Mouse (Mus musculus): ENCODE measurements around the gene Zxdc.
A peak's percentile ranks its signal among the peaks of the same experiment; 100 is the strongest.

Gene Zxdc

GRCm38 (mm10) chr6:90368976-90369724 lies at the start of gene Zxdc:
Zxdc (plus strand) TSS chr6:90369492.
- peak; percentile 100 for DNase-seq

- DNase-seq, result no peak
Observed at GRCm38 (mm10) chr6:90320429-90320828, 48.9 kb upstream of the Zxdc start.

GRCm38 (mm10) chr6:90321811-90322210 lies 47.5 kb upstream of the Zxdc start:
- no peak for DNase-seq

- DNase-seq, result no peak
Observed at GRCm38 (mm10) chr6:90324026-90324425, 45.3 kb upstream of the Zxdc start.

- DNase-seq, result no peak
Observed at GRCm38 (mm10) chr6:90324463-90324862, 44.8 kb upstream of the Zxdc start.

GRCm38 (mm10) chr6:90324991-90325390 lies 44.3 kb upstream of the Zxdc start, which contains the start of gene Chst13:
Chst13 (minus strand) TSS chr6:90325185.
- peak; percentile 50 for DNase-seq

- DNase-seq, result peak; percentile 23
Observed at GRCm38 (mm10) chr6:90327670-90328069, 41.6 kb upstream of the Zxdc start.

GRCm38 (mm10) chr6:90329953-90330352 lies 39.3 kb upstream of the Zxdc start:
- DNase-seq, result peak; percentile 47

GRCm38 (mm10) chr6:90332561-90333425 lies 36.5 kb upstream of the Zxdc start, which contains the start of gene Uroc1:
Uroc1 (plus strand) TSS chr6:90333284.
- no peak for DNase-seq

- no peak for DNase-seq
Observed at GRCm38 (mm10) chr6:90334244-90334643, 35.0 kb upstream of the Zxdc start.

GRCm38 (mm10) chr6:90342343-90342742 lies 26.9 kb upstream of the Zxdc start:
- no peak for DNase-seq

GRCm38 (mm10) chr6:90347183-90347582 lies 22.1 kb upstream of the Zxdc start:
- no peak for DNase-seq

- no peak for DNase-seq
Observed at GRCm38 (mm10) chr6:90348500-90348899, 20.8 kb upstream of the Zxdc start.

GRCm38 (mm10) chr6:90350011-90350410 lies 19.3 kb upstream of the Zxdc start:
- DNase-seq, result no peak

GRCm38 (mm10) chr6:90358142-90358541 lies 11.2 kb upstream of the Zxdc start:
- no peak for DNase-seq

GRCm38 (mm10) chr6:90359445-90359844 lies 9.8 kb upstream of the Zxdc start:
- DNase-seq, result no peak

- peak; percentile 66 for DNase-seq
Observed at GRCm38 (mm10) chr6:90360024-90360781, 9.1 kb upstream of the Zxdc start.

GRCm38 (mm10) chr6:90360922-90361614 lies 8.2 kb upstream of the Zxdc start:
- DNase-seq, result no peak

- no peak for DNase-seq
Observed at GRCm38 (mm10) chr6:90363301-90363700, 6.0 kb upstream of the Zxdc start.

- DNase-seq, result peak; percentile 42
Observed at GRCm38 (mm10) chr6:90369725-90370553, 647 bp downstream of the Zxdc start.

GRCm38 (mm10) chr6:90374647-90375046 lies 5.4 kb downstream of the Zxdc start:
- DNase-seq, result peak; percentile 72
